Mouse (Mus musculus) stomach, embryonic 16.5 days (tissue): ENCODE data around the gene Smarcc2. TPM values are rescaled to one million over a fixed set of nuclear protein-coding genes. Genes with fewer than 3 reads are reported as not detected.
"Not testable (repeated sequence)": the region's sequence is repeated elsewhere in the genome, so short reads cannot be mapped to it uniquely, and the experiment has no call there.

Experiments used
- ATAC-seq: fragments of 200-750 bp; cut with Nextera tagmentation; 2 replicates; pipeline ENCODE4 v1.8.0; 2017; ENCODE audit warnings: moderate number of reproducible peaks, moderate TSS enrichment; ENCODE audit not compliant: insufficient read depth, low FRiP score
- H3K27ac ChIP-seq: fragments of 300-500 bp; sonication (generic); 2 replicates; pipeline ENCODE4 v1.5.1; 2014; ENCODE audit warnings: low read length
- H3K27me3 ChIP-seq: fragments of 300-500 bp; sonication (generic); 2 replicates; pipeline ENCODE4 v1.6.1; 2014; ENCODE audit warnings: low read length, control low read depth, mixed read lengths; ENCODE audit not compliant: control insufficient read depth, insufficient read depth
- H3K36me3 ChIP-seq: fragments of 300-500 bp; sonication (generic); 2 replicates; pipeline ENCODE4 v1.6.1; 2014; ENCODE audit warnings: low read length; ENCODE audit not compliant: control insufficient read depth, insufficient read depth
- H3K4me1 ChIP-seq: fragments of 300-500 bp; sonication (generic); 2 replicates; pipeline ENCODE4 v1.6.1; 2014; ENCODE audit warnings: low read length, control low read depth, mixed read lengths; ENCODE audit not compliant: control insufficient read depth, insufficient read depth
- H3K4me2 ChIP-seq: fragments of 300-500 bp; sonication (generic); 2 replicates; pipeline ENCODE4 v1.6.1; 2014; ENCODE audit warnings: low read depth, low read length, mixed read lengths
- H3K4me3 ChIP-seq: fragments of 300-500 bp; sonication (generic); replicated peaks from 2 replicates; pipeline ENCODE4 v1.5.1; 2014; ENCODE audit warnings: mild to moderate bottlenecking, low read length
- H3K9ac ChIP-seq: fragments of 300-500 bp; sonication (generic); 2 replicates; pipeline ENCODE4 v1.6.1; 2014; ENCODE audit warnings: low read length
- H3K9me3 ChIP-seq: fragments of 300-500 bp; sonication (generic); replicated peaks from 2 replicates; pipeline ENCODE4 v1.6.1; 2016; ENCODE audit warnings: low read length, control low read depth; ENCODE audit not compliant: control insufficient read depth
- WGBS: fragments of 180-500 bp; shearing (Covaris S2); extraction: QIAGEN DNeasy Blood & Tissue Kit; methylation state at CpG from one replicate; pipeline ENCODE4 v1.1.7; 2014; 5-methylcytosine and 5-hydroxymethylcytosine counted together
- polyA plus RNA-seq: library from polyadenylated mRNA; unstranded; fragments of >200 nt; fragmentation: Nextera tagmentation; extraction: Ambion mirVana; gene quantifications from 2 replicates; pipeline ENCODE4 v1.2.1, GENCODE M21; 2015

Gene Smarcc2
- polyA plus RNA-seq, 1 experiment from 2014 or later: 62.4 TPM

GRCm38 (mm10) chr10:128502341-128502740 lies 43.3 kb downstream of the Smarcc2 start:
- no peaks in the 10 kb centered on the region for H3K9me3 ChIP-seq
- 0 out of 2 replicates have a peak overlapping the region, but pooled peaks have one; percentile 5 for H3K9ac ChIP-seq
- H3K4me2 ChIP-seq: no peak overlapping the region
- H3K4me1 ChIP-seq: peaks cover 15% of the 10 kb centered on the region
- ATAC-seq: no peak
- H3K36me3 ChIP-seq: no peaks in the 10 kb centered on the region
- peak overlapping the region; percentile 34; the same call in 1 of the 2 replicates for H3K27ac ChIP-seq
- no peaks in the 10 kb centered on the region for H3K27me3 ChIP-seq
- no peak overlapping the region for H3K4me3 ChIP-seq
- WGBS: 58% methylated on average over 5 of the region's 5 CpGs

- H3K4me1 ChIP-seq: peaks cover 9% of the 10 kb centered on the region
- H3K9me3 ChIP-seq: no peaks in the 10 kb centered on the region
- 82% methylated on average over 8 of the region's 8 CpGs for WGBS
- no peak overlapping the region for H3K4me2 ChIP-seq
- no peak overlapping the region for H3K9ac ChIP-seq
- no peak overlapping the region for H3K4me3 ChIP-seq
- ATAC-seq: no peak
- no peaks in the 10 kb centered on the region for H3K27me3 ChIP-seq
- H3K27ac ChIP-seq: no peak overlapping the region
- H3K36me3 ChIP-seq: no peaks in the 10 kb centered on the region
These were observed 44.5 kb downstream of the Smarcc2 start for GRCm38 (mm10) chr10:128503532-128503931.

- no peak overlapping the region for H3K27ac ChIP-seq
- no peaks in the 10 kb centered on the region for H3K36me3 ChIP-seq
- H3K9ac ChIP-seq: no peak overlapping the region
- no peak overlapping the region for H3K4me2 ChIP-seq
- 75% methylated on average over 3 of the region's 3 CpGs for WGBS
- H3K27me3 ChIP-seq: no peaks in the 10 kb centered on the region
- ATAC-seq: no peak
- H3K4me3 ChIP-seq: no peak overlapping the region
- no peaks in the 10 kb centered on the region for H3K9me3 ChIP-seq
- H3K4me1 ChIP-seq: peaks cover 9% of the 10 kb centered on the region
These were observed 45.0 kb downstream of the Smarcc2 start for GRCm38 (mm10) chr10:128504012-128504411.

- no peak for ATAC-seq
- Histone ChIP-seq H3K4me2 (no peak overlapping the region), H3K4me3 (no peak overlapping the region), H3K27ac (peak overlapping the region; percentile 4; the same call in 1 of the 2 replicates), H3K27me3 (no peaks in the 10 kb centered on the region), H3K36me3 (no peaks in the 10 kb centered on the region), H3K9me3 (no peaks in the 10 kb centered on the region), H3K4me1 (peaks cover 9% of the 10 kb centered on the region), H3K9ac (peak overlapping the region; percentile 42; the same call in 1 of the 2 replicates)
- WGBS: 66% methylated on average over 9 of the region's 9 CpGs
These were observed 45.8 kb downstream of the Smarcc2 start for GRCm38 (mm10) chr10:128504641-128505370.

- not testable (repeated sequence) for H3K4me3 ChIP-seq
These were observed 46.3 kb downstream of the Smarcc2 start for GRCm38 (mm10) chr10:128505371-128505667.

GRCm38 (mm10) chr10:128505974-128506373 lies 46.9 kb downstream of the Smarcc2 start:
- 96% methylated on average over 14 of the region's 14 CpGs for WGBS
- ATAC-seq: no peak
- no peak overlapping the region for H3K4me2 ChIP-seq
- no peaks in the 10 kb centered on the region for H3K9me3 ChIP-seq
- no peak overlapping the region for H3K27ac ChIP-seq
- no peak overlapping the region for H3K4me3 ChIP-seq
- no peak overlapping the region for H3K9ac ChIP-seq
- H3K27me3 ChIP-seq: no peaks in the 10 kb centered on the region
- H3K4me1 ChIP-seq: peaks cover 9% of the 10 kb centered on the region
- H3K36me3 ChIP-seq: no peaks in the 10 kb centered on the region

More at GRCm38 (mm10) chr10:128505371-128505667, 46.3 kb downstream of the Smarcc2 start:
- not testable (repeated sequence) for H3K27ac ChIP-seq, H3K9me3 ChIP-seq, H3K9ac ChIP-seq, H3K36me3 ChIP-seq, ATAC-seq, H3K27me3 ChIP-seq, H3K4me1 ChIP-seq, H3K4me2 ChIP-seq
- 80% methylated on average over 5 of the region's 5 CpGs for WGBS

- H3K4me3 ChIP-seq: no peak overlapping the region
- H3K4me1 ChIP-seq: peaks cover 9% of the 10 kb centered on the region
- peak overlapping the region; percentile 46 for H3K27ac ChIP-seq
- H3K36me3 ChIP-seq: no peaks in the 10 kb centered on the region
- no peaks in the 10 kb centered on the region for H3K27me3 ChIP-seq
- no peak overlapping the region for H3K9ac ChIP-seq
- no peak for ATAC-seq
- no peak overlapping the region for H3K4me2 ChIP-seq
- no peaks in the 10 kb centered on the region for H3K9me3 ChIP-seq
- WGBS: 58% methylated on average over 9 of the region's 9 CpGs
These were observed 49.2 kb downstream of the Smarcc2 start for GRCm38 (mm10) chr10:128508260-128508659.

- 87% methylated on average over 9 of the region's 9 CpGs for WGBS
- no peak overlapping the region for H3K9ac ChIP-seq
- no peak for ATAC-seq
- no peaks in the 10 kb centered on the region for H3K36me3 ChIP-seq
- H3K4me3 ChIP-seq: no peak overlapping the region
- H3K27ac ChIP-seq: peak overlapping the region; percentile 7; the same call in 1 of the 2 replicates
- H3K4me1 ChIP-seq: peaks cover 9% of the 10 kb centered on the region
- H3K4me2 ChIP-seq: no peak overlapping the region
- H3K9me3 ChIP-seq: no peaks in the 10 kb centered on the region
- no peaks in the 10 kb centered on the region for H3K27me3 ChIP-seq
These were observed 50.2 kb downstream of the Smarcc2 start for GRCm38 (mm10) chr10:128509203-128509602.

GRCm38 (mm10) chr10:128509831-128510230 lies 50.8 kb downstream of the Smarcc2 start:
- H3K4me1 ChIP-seq: peaks cover 4% of the 10 kb centered on the region
- no peak overlapping the region for H3K27ac ChIP-seq
- no peak overlapping the region for H3K9ac ChIP-seq
- H3K27me3 ChIP-seq: no peaks in the 10 kb centered on the region
- H3K36me3 ChIP-seq: no peaks in the 10 kb centered on the region
- H3K4me3 ChIP-seq: no peak overlapping the region
- H3K4me2 ChIP-seq: no peak overlapping the region
- no peaks in the 10 kb centered on the region for H3K9me3 ChIP-seq
- WGBS: 56% methylated on average over 4 of the region's 4 CpGs
- ATAC-seq: no peak
